Mouse (Mus musculus) megakaryocyte, embryonic 14.5 days (primary cell): ENCODE results near the gene Arf3.

Source experiments
- FLI1 ChIP-seq: IDR thresholded peaks from 2 replicates; pipeline ENCODE4 v1.6.1; 2012; ENCODE audit warnings: low read length, inconsistent platforms, mixed read lengths
- GATA1 ChIP-seq: IDR thresholded peaks from 3 replicates; pipeline ENCODE4 v1.6.1; 2012; ENCODE audit warnings: mixed read lengths, low read length, inconsistent platforms, borderline replicate concordance

- TF ChIP-seq GATA1 (no peak), FLI1 (no peak)
Measured at GRCm38 (mm10) chr15:98796803-98797595, 34.0 kb upstream of the Arf3 start.
